Mouse (Mus musculus): Measurements from ENCODE around the gene Kif22. TPM values are rescaled to one million over a fixed set of nuclear protein-coding genes. Genes with fewer than 3 reads are reported as not detected.
A peak's percentile ranks its signal among the peaks of the same experiment; 100 is the strongest.

The Kif22 gene
- polyA plus RNA-seq, 1 experiment from 2014 or later, result 142 TPM

GRCm38 (mm10) chr7:127026161-127026600 lies 16.1 kb downstream of the Kif22 start:
- H3K9me3 ChIP-seq (ENCODE audit: control insufficient read depth, low read length), result no peaks in the 10 kb centered on the region
- H3K4me2 ChIP-seq (replicated peaks; ENCODE audit: low read depth, low read length), result peak overlapping the region; percentile 96
- DNase-seq (ENCODE audit: low spot score) (no peak), ATAC-seq (ENCODE audit: low FRiP score) (peak; percentile 5; the same call in 1 of the 2 replicates)
- peaks cover 5% of the 10 kb centered on the region; the same call in 1 of the 2 replicates for H3K36me3 ChIP-seq (ENCODE audit: control insufficient read depth, insufficient read depth, low read length)
- H3K4me1 ChIP-seq (replicated peaks; ENCODE audit: control insufficient read depth, insufficient read depth, low read length), result peaks cover 17% of the 10 kb centered on the region
- WGBS, result 0% methylated on average over 7 of the region's 48 CpGs
- H3K27me3 ChIP-seq (ENCODE audit: control insufficient read depth, insufficient read depth, low read length), result no peaks in the 10 kb centered on the region
- peak overlapping the region; percentile 99 for H3K27ac ChIP-seq (ENCODE audit: low read depth, low read length)
- H3K4me3 ChIP-seq (ENCODE audit: low read depth, low read length), result peak overlapping the region; percentile 98
- H3K9ac ChIP-seq (ENCODE audit: low read depth, low read length), result peak overlapping the region; percentile 100

GRCm38 (mm10) chr7:127025556-127026160 lies 16.6 kb downstream of the Kif22 start:
- under 1% methylated on average over 49 of the region's 65 CpGs for WGBS
- H3K9me3 ChIP-seq (ENCODE audit: control insufficient read depth, low read length), result no peaks in the 10 kb centered on the region

GRCm38 (mm10) chr7:127024755-127025555 lies 17.3 kb downstream of the Kif22 start:
- Histone ChIP-seq H3K27me3 (ENCODE audit: control insufficient read depth, insufficient read depth, low read length) (no peaks in the 10 kb centered on the region), H3K4me1 (replicated peaks; ENCODE audit: control insufficient read depth, insufficient read depth, low read length) (peaks cover 20% of the 10 kb centered on the region)
- ATAC-seq (ENCODE audit: low FRiP score), result peak; percentile 15

More at GRCm38 (mm10) chr7:127025556-127026160, 16.6 kb downstream of the Kif22 start:
- peaks cover 17% of the 10 kb centered on the region for H3K4me1 ChIP-seq (replicated peaks; ENCODE audit: control insufficient read depth, insufficient read depth, low read length)
- H3K4me2 ChIP-seq (replicated peaks; ENCODE audit: low read depth, low read length), result peak overlapping the region; percentile 96
- peak overlapping the region; percentile 99 for H3K27ac ChIP-seq (ENCODE audit: low read depth, low read length)
- H3K27me3 ChIP-seq (ENCODE audit: control insufficient read depth, insufficient read depth, low read length), result no peaks in the 10 kb centered on the region
- H3K9ac ChIP-seq (ENCODE audit: low read depth, low read length), result peak overlapping the region; percentile 100
- H3K36me3 ChIP-seq (ENCODE audit: control insufficient read depth, insufficient read depth, low read length), result peaks cover 4% of the 10 kb centered on the region; the same call in 1 of the 2 replicates
- H3K4me3 ChIP-seq (ENCODE audit: low read depth, low read length), result peak overlapping the region; percentile 98
- ATAC-seq (ENCODE audit: low FRiP score), result no peak
- peak; percentile 76 for DNase-seq (ENCODE audit: low spot score)

GRCm38 (mm10) chr7:127023896-127024690 lies 18.2 kb downstream of the Kif22 start:
- WGBS, result 35% methylated on average over 19 of the region's 19 CpGs
- Histone ChIP-seq H3K27ac (ENCODE audit: low read depth, low read length) (peak overlapping the region; percentile 33), H3K27me3 (ENCODE audit: control insufficient read depth, insufficient read depth, low read length) (no peaks in the 10 kb centered on the region)

More at GRCm38 (mm10) chr7:127024755-127025555, 17.3 kb downstream of the Kif22 start:
- WGBS, result 2% methylated on average over 30 of the region's 30 CpGs
- Histone ChIP-seq H3K4me2 (replicated peaks; ENCODE audit: low read depth, low read length) (peak overlapping the region; percentile 96), H3K27ac (ENCODE audit: low read depth, low read length) (peak overlapping the region; percentile 99), H3K9ac (ENCODE audit: low read depth, low read length) (peak overlapping the region; percentile 100), H3K36me3 (ENCODE audit: control insufficient read depth, insufficient read depth, low read length) (peaks cover 4% of the 10 kb centered on the region; the same call in 1 of the 2 replicates), H3K4me3 (ENCODE audit: low read depth, low read length) (peak overlapping the region; percentile 98), H3K9me3 (ENCODE audit: control insufficient read depth, low read length) (no peaks in the 10 kb centered on the region)
- DNase-seq (ENCODE audit: low spot score), result peak; percentile 80

GRCm38 (mm10) chr7:127023272-127023691 lies 19.0 kb downstream of the Kif22 start:
- H3K9ac ChIP-seq (ENCODE audit: low read depth, low read length), result peak overlapping the region; percentile 100
- H3K9me3 ChIP-seq (ENCODE audit: control insufficient read depth, low read length), result no peaks in the 10 kb centered on the region
- peaks cover 4% of the 10 kb centered on the region; the same call in 1 of the 2 replicates for H3K36me3 ChIP-seq (ENCODE audit: control insufficient read depth, insufficient read depth, low read length)
- H3K4me1 ChIP-seq (replicated peaks; ENCODE audit: control insufficient read depth, insufficient read depth, low read length), result peaks cover 25% of the 10 kb centered on the region
- peak overlapping the region; percentile 98 for H3K4me3 ChIP-seq (ENCODE audit: low read depth, low read length)
- DNase-seq (ENCODE audit: low spot score) (no peak), ATAC-seq (ENCODE audit: low FRiP score) (no peak)
- no peaks in the 10 kb centered on the region for H3K27me3 ChIP-seq (ENCODE audit: control insufficient read depth, insufficient read depth, low read length)
- H3K27ac ChIP-seq (ENCODE audit: low read depth, low read length), result peak overlapping the region; percentile 33; the same call in 1 of the 2 replicates
- WGBS, result 82% methylated on average over 13 of the region's 13 CpGs
- peak overlapping the region; percentile 96 for H3K4me2 ChIP-seq (replicated peaks; ENCODE audit: low read depth, low read length)

More at GRCm38 (mm10) chr7:127023896-127024690, 18.2 kb downstream of the Kif22 start:
- DNase-seq (ENCODE audit: low spot score), result no peak
- H3K9me3 ChIP-seq (ENCODE audit: control insufficient read depth, low read length), result no peaks in the 10 kb centered on the region
- H3K4me1 ChIP-seq (replicated peaks; ENCODE audit: control insufficient read depth, insufficient read depth, low read length), result peaks cover 22% of the 10 kb centered on the region
- H3K9ac ChIP-seq (ENCODE audit: low read depth, low read length), result peak overlapping the region; percentile 100
- peak overlapping the region; percentile 96 for H3K4me2 ChIP-seq (replicated peaks; ENCODE audit: low read depth, low read length)
- peak overlapping the region; percentile 98 for H3K4me3 ChIP-seq (ENCODE audit: low read depth, low read length)
- no peak for ATAC-seq (ENCODE audit: low FRiP score)
- peaks cover 4% of the 10 kb centered on the region; the same call in 1 of the 2 replicates for H3K36me3 ChIP-seq (ENCODE audit: control insufficient read depth, insufficient read depth, low read length)

- Histone ChIP-seq H3K36me3 (ENCODE audit: control insufficient read depth, insufficient read depth, low read length) (peaks cover 4% of the 10 kb centered on the region; the same call in 1 of the 2 replicates), H3K4me3 (ENCODE audit: low read depth, low read length) (no peak overlapping the region), H3K9ac (ENCODE audit: low read depth, low read length) (0 out of 2 replicates have a peak overlapping the region, but pooled peaks have one; percentile 11), H3K27ac (ENCODE audit: low read depth, low read length) (peak overlapping the region; percentile 47; the same call in 1 of the 2 replicates), H3K27me3 (ENCODE audit: control insufficient read depth, insufficient read depth, low read length) (no peaks in the 10 kb centered on the region), H3K4me1 (replicated peaks; ENCODE audit: control insufficient read depth, insufficient read depth, low read length) (peaks cover 26% of the 10 kb centered on the region), H3K4me2 (replicated peaks; ENCODE audit: low read depth, low read length) (peak overlapping the region; percentile 96; the same call in 1 of the 2 replicates), H3K9me3 (ENCODE audit: control insufficient read depth, low read length) (no peaks in the 10 kb centered on the region)
- no peak for DNase-seq (ENCODE audit: low spot score)
- ATAC-seq (ENCODE audit: low FRiP score), result no peak
- WGBS, result 76% methylated on average over 7 of the region's 7 CpGs
Measured at GRCm38 (mm10) chr7:127022528-127023271, 19.6 kb downstream of the Kif22 start.

- Histone ChIP-seq H3K9me3 (ENCODE audit: control insufficient read depth, low read length) (no peaks in the 10 kb centered on the region), H3K4me1 (replicated peaks; ENCODE audit: control insufficient read depth, insufficient read depth, low read length) (peaks cover 24% of the 10 kb centered on the region), H3K9ac (ENCODE audit: low read depth, low read length) (peak overlapping the region; percentile 74), H3K4me3 (ENCODE audit: low read depth, low read length) (peak overlapping the region; percentile 38), H3K4me2 (replicated peaks; ENCODE audit: low read depth, low read length) (peak overlapping the region; percentile 84), H3K27ac (ENCODE audit: low read depth, low read length) (peak overlapping the region; percentile 75), H3K36me3 (ENCODE audit: control insufficient read depth, insufficient read depth, low read length) (peaks cover 4% of the 10 kb centered on the region; the same call in 1 of the 2 replicates), H3K27me3 (ENCODE audit: control insufficient read depth, insufficient read depth, low read length) (no peaks in the 10 kb centered on the region)
- no peak for ATAC-seq (ENCODE audit: low FRiP score)
- peak; percentile 59 for DNase-seq (ENCODE audit: low spot score)
- whole genome bisulfite sequencing, result 47% methylated on average over 5 of the region's 5 CpGs
Measured at GRCm38 (mm10) chr7:127021563-127022527, 20.4 kb downstream of the Kif22 start.

Measured in hindbrain, embryonic 11.5 days (tissue).